Mouse (Mus musculus) cerebellum, adult 2 months (tissue): ENCODE results near the gene Nat9. TPM values are rescaled to one million over a fixed set of nuclear protein-coding genes. Genes with fewer than 3 reads are reported as not detected.

Experiments used
- DNase-seq, 2 experiments: peaks; one replicate each; pipeline ENCODE4 v3.0.0; 2021
- H3K27ac ChIP-seq: fragments of 200-500 bp; 2 replicates; pipeline ENCODE4 v1.5.1; 2012; ENCODE audit warnings: low read length, control low read depth, inconsistent platforms; ENCODE audit not compliant: insufficient read depth
- H3K27me3 ChIP-seq: fragments of 200-500 bp; 2 replicates; pipeline ENCODE4 v1.6.1; 2012; ENCODE audit warnings: inconsistent platforms, mild to moderate bottlenecking, low read length, moderate library complexity; ENCODE audit not compliant: control insufficient read depth, insufficient read depth
- H3K4me1 ChIP-seq: fragments of 200-500 bp; 2 replicates; pipeline ENCODE4 v1.6.1; 2011; ENCODE audit warnings: low read length; ENCODE audit not compliant: control insufficient read depth, insufficient read depth
- H3K4me3 ChIP-seq: fragments of 200-500 bp; replicated peaks from 2 replicates; pipeline ENCODE3; 2011; ENCODE audit warnings: mild to moderate bottlenecking, low read depth, low read length, control low read depth; ENCODE audit not compliant: insufficient read depth
- CTCF ChIP-seq: fragments of 200-500 bp; IDR thresholded peaks from 2 replicates; pipeline ENCODE4 v1.5.1; 2011; ENCODE audit warnings: low read depth, mild to moderate bottlenecking, control low read depth, low read length, moderate library complexity, borderline replicate concordance; ENCODE audit not compliant: insufficient read depth
- POLR2A ChIP-seq: fragments of 200-500 bp; IDR thresholded peaks from 2 replicates; pipeline ENCODE4 v1.6.1; 2011; ENCODE audit warnings: low read length, control low read depth, borderline replicate concordance; ENCODE audit not compliant: insufficient read depth
- WGBS: fragments of 180-500 bp; shearing (Covaris S2); methylation state at CpG from one replicate; pipeline ENCODE4 v1.1.7; 2018; 5-methylcytosine and 5-hydroxymethylcytosine counted together
- polyA plus RNA-seq: library from polyadenylated mRNA; depleted of rRNA; stranded (reverse); fragments of >200 nt; gene quantifications from 2 replicates; pipeline ENCODE4 v1.2.3, GENCODE M21; 2012

The Nat9 gene
- polyA plus RNA-seq, 1 experiment: 37.5 TPM

DNA sequence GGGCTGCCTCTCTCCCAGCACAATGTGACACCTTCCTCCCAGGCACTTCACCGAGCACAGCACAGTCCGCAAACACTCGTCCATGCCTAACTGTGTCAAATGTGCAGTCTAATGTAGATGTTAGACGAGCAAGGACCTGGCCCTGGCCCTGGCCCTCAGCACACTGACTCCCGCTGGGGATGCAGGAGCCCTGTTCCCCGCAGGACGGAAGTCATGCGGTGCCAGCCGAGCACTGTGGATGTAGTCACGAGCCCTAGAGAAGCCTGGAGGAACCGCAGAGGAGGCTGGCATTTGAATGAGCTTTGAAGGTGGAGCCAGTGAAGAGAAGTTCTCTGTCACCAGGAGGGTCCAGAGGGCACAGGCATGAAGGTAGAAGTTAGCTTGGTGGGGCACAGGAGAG, 35.8 kb upstream of the Nat9 start:
- peak overlapping the region; percentile 2; the same call in 1 of the 2 replicates for H3K27ac ChIP-seq
- H3K4me3 ChIP-seq: no peak overlapping the region
- DNase-seq: peak; percentile 65 to 66
- H3K27me3 ChIP-seq: no peaks in the 10 kb centered on the region
- WGBS: 15% methylated on average over 11 of the region's 11 CpGs
- TF ChIP-seq CTCF: no peak
- peaks cover 84% of the 10 kb centered on the region for H3K4me1 ChIP-seq

DNA sequence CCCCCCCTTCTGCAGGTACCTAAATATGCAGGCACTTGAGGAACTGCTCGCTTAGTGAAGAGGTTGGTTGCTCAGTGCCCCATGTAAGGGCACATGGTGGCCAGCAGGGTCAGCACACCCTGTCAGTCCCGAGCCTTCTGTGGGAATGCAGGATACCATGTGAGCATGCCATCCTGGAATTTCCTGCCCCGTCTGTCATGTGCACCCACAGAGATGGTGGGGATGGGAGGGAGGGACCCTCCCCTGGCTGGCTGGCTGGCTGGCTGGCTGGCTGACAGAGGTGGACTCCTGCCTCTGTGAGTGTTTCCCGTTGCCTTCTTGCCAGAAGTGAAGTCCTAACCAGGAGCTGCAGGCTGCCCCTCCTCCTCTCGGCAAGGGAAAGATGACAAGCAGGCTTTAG, 34.9 kb upstream of the Nat9 start:
- no peak overlapping the region for H3K4me3 ChIP-seq
- H3K27ac ChIP-seq: no peak overlapping the region
- peaks cover 83% of the 10 kb centered on the region for H3K4me1 ChIP-seq
- TF ChIP-seq CTCF (no peak), POLR2A (no peak)
- no peak for DNase-seq
- H3K27me3 ChIP-seq: no peaks in the 10 kb centered on the region
- 47% methylated on average over 5 of the region's 5 CpGs for WGBS

DNA sequence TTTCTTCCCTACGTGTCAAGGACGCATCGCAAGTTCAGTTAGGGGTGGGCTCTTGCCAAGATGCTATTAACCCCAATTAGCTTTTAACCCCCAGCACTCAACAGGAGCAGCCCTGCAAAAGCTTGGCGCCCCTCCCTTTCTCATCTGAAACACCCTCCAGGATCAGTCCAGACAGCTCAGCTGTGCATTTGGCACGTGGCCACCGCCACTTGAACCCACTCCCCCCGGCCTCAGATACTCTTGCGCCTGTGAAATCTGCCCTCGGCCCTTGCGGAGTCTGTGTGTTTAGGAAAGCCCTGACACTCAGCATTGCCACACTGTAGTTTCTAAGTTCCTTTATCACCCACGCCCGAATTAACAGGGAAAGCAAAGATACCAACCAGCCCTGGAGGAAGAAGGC, 34.4 kb upstream of the Nat9 start:
- Histone ChIP-seq H3K4me3 (no peak overlapping the region), H3K27me3 (no peaks in the 10 kb centered on the region), H3K4me1 (peaks cover 84% of the 10 kb centered on the region), H3K27ac (no peak overlapping the region)
- 38% methylated on average over 12 of the region's 12 CpGs for WGBS
- DNase-seq: no peak
- TF ChIP-seq POLR2A: no peak
- no peak for TF ChIP-seq CTCF

DNA sequence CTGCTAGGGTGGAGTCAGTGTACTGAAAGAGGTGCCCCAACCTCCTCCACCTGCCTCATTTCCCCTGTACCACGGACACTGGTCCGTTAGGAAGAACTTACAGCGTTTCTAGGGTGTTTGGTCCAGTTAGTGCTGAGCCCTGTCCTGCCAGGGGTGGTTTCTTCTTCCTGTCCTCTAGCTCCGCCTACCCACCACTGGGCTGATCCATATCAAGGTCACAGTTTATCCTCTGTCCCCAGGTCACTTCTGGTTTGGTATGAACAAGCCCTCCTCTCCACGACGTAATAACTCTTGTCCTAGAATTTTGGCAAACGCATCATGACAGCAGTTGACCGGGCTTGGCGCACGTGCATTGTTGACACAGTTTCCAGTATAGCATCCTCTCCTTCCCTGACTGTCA, 32.0 kb upstream of the Nat9 start:
- DNase-seq: no peak
- H3K27ac ChIP-seq: peak overlapping the region; percentile 97
- WGBS: 31% methylated on average over 10 of the region's 10 CpGs

GRCm38 (mm10) chr11:115219263-115219662, 31.6 kb upstream of the Nat9 start:
- whole genome bisulfite sequencing: 10% methylated on average over 9 of the region's 9 CpGs
- peak; percentile 64 to 79 for DNase-seq
- Histone ChIP-seq H3K27ac (peak overlapping the region; percentile 97), H3K4me1 (peaks cover 82% of the 10 kb centered on the region), H3K4me3 (no peak overlapping the region), H3K27me3 (no peaks in the 10 kb centered on the region)
- no peak for TF ChIP-seq POLR2A
- no peak for TF ChIP-seq CTCF

More for the DNA sequence above, 32.0 kb upstream of the Nat9 start:
- Histone ChIP-seq H3K4me3 (no peak overlapping the region), H3K4me1 (peaks cover 81% of the 10 kb centered on the region), H3K27me3 (no peaks in the 10 kb centered on the region)
- TF ChIP-seq CTCF: no peak
- TF ChIP-seq POLR2A: no peak

GRCm38 (mm10) chr11:115217439-115218410, 30.1 kb upstream of the Nat9 start:
- H3K4me1 ChIP-seq: peaks cover 82% of the 10 kb centered on the region
- TF ChIP-seq POLR2A: peak; percentile 20; the same call in 1 of the 2 replicates
- no peak for TF ChIP-seq CTCF
- H3K4me3 ChIP-seq: peak overlapping the region; percentile 36
- WGBS: 8% methylated on average over 18 of the region's 18 CpGs
- H3K27me3 ChIP-seq: no peaks in the 10 kb centered on the region
- peak overlapping the region; percentile 97 for H3K27ac ChIP-seq
- DNase-seq: peak; percentile 97

DNA sequence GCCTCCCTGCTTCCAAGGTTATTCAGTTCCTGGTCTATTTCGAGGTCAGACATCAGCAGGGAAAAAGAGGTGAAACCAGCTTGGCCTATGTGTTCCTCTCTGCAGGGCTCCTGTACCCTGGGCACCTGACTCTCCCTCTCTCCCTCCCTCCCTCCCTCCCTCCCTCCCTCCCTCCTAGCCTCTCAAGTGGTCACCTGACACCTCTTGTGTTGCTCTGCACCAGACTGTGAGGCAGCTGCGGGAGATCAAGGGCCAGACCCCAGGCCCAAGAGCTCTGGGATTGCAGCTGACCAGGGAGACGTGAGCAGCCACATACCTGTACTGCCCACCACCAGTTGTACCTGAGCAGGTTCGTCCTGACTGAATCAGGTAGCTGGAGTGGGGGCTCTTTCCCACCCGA, 27.5 kb upstream of the Nat9 start:
- Histone ChIP-seq H3K27ac (0 out of 2 replicates have a peak overlapping the region, but pooled peaks have one; percentile 36), H3K4me3 (no peak overlapping the region), H3K4me1 (peaks cover 91% of the 10 kb centered on the region), H3K27me3 (no peaks in the 10 kb centered on the region)
- peak in 1 of 2 experiments; percentile 48 for DNase-seq
- 46% methylated on average over 5 of the region's 5 CpGs for WGBS
- TF ChIP-seq POLR2A (no peak), CTCF (no peak)

DNA sequence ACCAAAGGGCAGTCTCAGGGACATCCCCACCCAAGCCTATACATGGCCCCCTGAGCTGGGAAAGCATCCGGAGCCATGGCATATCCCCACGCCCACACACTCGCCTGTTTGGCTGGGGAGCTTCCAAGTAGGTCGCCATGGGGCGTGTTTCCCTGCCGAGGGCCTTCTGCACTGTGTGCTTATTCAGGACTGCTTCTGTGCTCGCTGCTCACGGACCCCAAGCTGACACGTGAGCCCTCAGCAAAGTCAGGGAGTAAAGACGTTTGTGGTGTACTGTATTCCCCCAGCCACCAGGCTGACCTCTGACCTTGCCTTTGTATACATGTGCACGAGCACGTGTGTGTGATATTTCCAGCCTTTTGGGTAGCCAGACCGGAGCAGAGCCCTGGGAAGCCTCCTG, 24.5 kb upstream of the Nat9 start:
- H3K27me3 ChIP-seq: no peaks in the 10 kb centered on the region
- WGBS: 5% methylated on average over 13 of the region's 13 CpGs
- H3K4me1 ChIP-seq: peaks cover 93% of the 10 kb centered on the region
- H3K27ac ChIP-seq: peak overlapping the region; percentile 54
- no peak overlapping the region for H3K4me3 ChIP-seq
- DNase-seq: peak; percentile 87 to 90
- TF ChIP-seq CTCF (no peak), POLR2A (0 out of 2 replicates have a peak, but pooled peaks have one; percentile 29)
